Mouse (Mus musculus): ENCODE measurements around the gene Gfer. TPM values are rescaled to one million over a fixed set of nuclear protein-coding genes. Genes with fewer than 3 reads are reported as not detected.

Gene Gfer
- polyA plus RNA-seq, 1 experiment, result 47.7 TPM

DNA sequence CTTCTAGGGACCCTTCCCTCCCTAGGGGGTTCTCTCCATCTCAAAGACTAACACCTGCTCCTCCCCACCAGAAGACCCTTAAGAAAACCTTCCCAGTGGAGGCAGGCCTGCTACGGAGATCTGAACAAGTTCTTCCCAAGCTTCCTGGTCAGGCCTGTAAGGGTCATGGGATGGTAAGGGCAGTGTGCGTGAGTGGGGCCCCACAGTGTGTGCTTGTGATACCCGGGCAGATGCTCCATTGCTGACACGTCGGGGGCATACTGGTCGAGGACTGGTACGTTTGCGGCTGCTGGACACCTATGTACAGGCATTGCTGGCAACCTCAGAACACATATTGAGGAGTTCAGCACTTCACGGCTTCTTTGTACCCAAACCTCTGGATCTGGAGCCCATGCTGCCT lies 2.8 kb upstream of the Gfer start:
- Histone ChIP-seq H3K36me3 (ENCODE audit: control insufficient read depth, insufficient read depth) (peaks cover 9% of the 10 kb centered on the region), H3K79me2 (ENCODE audit: control insufficient read depth, insufficient read depth) (peaks cover 5% of the 10 kb centered on the region), H3K4me3 (no peak overlapping the region), H3ac (ENCODE audit: control insufficient read depth, insufficient read length) (no peak overlapping the region), H3K4me2 (ENCODE audit: low read depth) (no peak overlapping the region), H3K27me3 (ENCODE audit: control insufficient read depth, insufficient read depth, insufficient read length) (no peaks in the 10 kb centered on the region)
- TF ChIP-seq E2F4 (IDR thresholded peaks at IDR 0.05; ENCODE audit: insufficient read depth), result no peak
- TF ChIP-seq POLR2AphosphoS2 (IDR thresholded peaks at IDR 0.05; ENCODE audit: insufficient read length, low read depth), result peak; percentile 77

- no peak overlapping the region for H3K4me2 ChIP-seq (ENCODE audit: low read depth)
These were observed 2.0 kb upstream of the Gfer start for GRCm38 (mm10) chr17:24697985-24698384.

GRCm38 (mm10) chr17:24695326-24696010 lies 488 bp downstream of the Gfer start:
- H3K79me2 ChIP-seq (ENCODE audit: control insufficient read depth, insufficient read depth), result peaks cover 5% of the 10 kb centered on the region
- H3K4me3 ChIP-seq, result peak overlapping the region; percentile 45
- peak overlapping the region; percentile 58 for H3K4me2 ChIP-seq (ENCODE audit: low read depth)
- H3K27me3 ChIP-seq (ENCODE audit: control insufficient read depth, insufficient read depth, insufficient read length), result no peaks in the 10 kb centered on the region
- H3K36me3 ChIP-seq (ENCODE audit: control insufficient read depth, insufficient read depth), result no peaks in the 10 kb centered on the region
- peak overlapping the region; percentile 50 for H3ac ChIP-seq (ENCODE audit: control insufficient read depth, insufficient read length)
- TF ChIP-seq TCF3 (IDR thresholded peaks at IDR 0.05; ENCODE audit: insufficient read length, low read depth) (no peak), CEBPB (IDR thresholded peaks at IDR 0.05; ENCODE audit: insufficient read depth, poor library complexity, severe bottlenecking) (no peak), SRF (IDR thresholded peaks at IDR 0.05; ENCODE audit: control insufficient read depth, insufficient read length, low read depth) (no peak), E2F4 (IDR thresholded peaks at IDR 0.05; ENCODE audit: insufficient read depth) (no peak), POLR2AphosphoS2 (IDR thresholded peaks at IDR 0.05; ENCODE audit: insufficient read length, low read depth) (no peak)

More at GRCm38 (mm10) chr17:24697985-24698384, 2.0 kb upstream of the Gfer start:
- H3K4me3 ChIP-seq, result no peak overlapping the region
- H3K79me2 ChIP-seq (ENCODE audit: control insufficient read depth, insufficient read depth), result peaks cover 5% of the 10 kb centered on the region
- no peak for TF ChIP-seq POLR2A (IDR thresholded peaks at IDR 0.05; ENCODE audit: insufficient read length, low read depth)
- no peak for TF ChIP-seq POLR2AphosphoS2 (IDR thresholded peaks at IDR 0.05; ENCODE audit: insufficient read length, low read depth)
- no peak for TF ChIP-seq SRF (IDR thresholded peaks at IDR 0.05; ENCODE audit: control insufficient read depth, insufficient read length, low read depth)
- TF ChIP-seq MYOG (IDR thresholded peaks at IDR 0.05; ENCODE audit: control insufficient read depth in 1 of 3, insufficient read depth in 1 of 3, insufficient read length in 2 of 3, low read depth in 2 of 3), result no peak
- no peak for TF ChIP-seq USF1 (IDR thresholded peaks at IDR 0.05; ENCODE audit: low read depth)
- no peak for TF ChIP-seq MYOD1 (IDR thresholded peaks at IDR 0.05; ENCODE audit: control insufficient read depth in 1 of 3, insufficient read length in 2 of 3, low read depth in 2 of 3)
- no peak for TF ChIP-seq TCF3 (IDR thresholded peaks at IDR 0.05; ENCODE audit: insufficient read length, low read depth)
- no peaks in the 10 kb centered on the region for H3K27me3 ChIP-seq (ENCODE audit: control insufficient read depth, insufficient read depth, insufficient read length)
- H3ac ChIP-seq (ENCODE audit: control insufficient read depth, insufficient read length), result no peak overlapping the region
- H3K36me3 ChIP-seq (ENCODE audit: control insufficient read depth, insufficient read depth), result peaks cover 9% of the 10 kb centered on the region

GRCm38 (mm10) chr17:24692385-24692784 lies 3.6 kb downstream of the Gfer start:
- Histone ChIP-seq H3K27me3 (ENCODE audit: control insufficient read depth, insufficient read depth, insufficient read length) (no peaks in the 10 kb centered on the region), H3K4me2 (ENCODE audit: low read depth) (no peak overlapping the region), H3K79me2 (ENCODE audit: control insufficient read depth, insufficient read depth) (peaks cover 5% of the 10 kb centered on the region), H3ac (ENCODE audit: control insufficient read depth, insufficient read length) (no peak overlapping the region), H3K36me3 (ENCODE audit: control insufficient read depth, insufficient read depth) (no peaks in the 10 kb centered on the region), H3K4me3 (no peak overlapping the region)
- no peak for TF ChIP-seq MYOG (IDR thresholded peaks at IDR 0.05; ENCODE audit: control insufficient read depth in 1 of 3, insufficient read depth in 1 of 3, insufficient read length in 2 of 3, low read depth in 2 of 3)
- TF ChIP-seq CEBPB (IDR thresholded peaks at IDR 0.05; ENCODE audit: insufficient read depth, poor library complexity, severe bottlenecking), result no peak
- no peak for TF ChIP-seq TCF3 (IDR thresholded peaks at IDR 0.05; ENCODE audit: insufficient read length, low read depth)
- TF ChIP-seq E2F4 (IDR thresholded peaks at IDR 0.05; ENCODE audit: insufficient read depth), result no peak
- TF ChIP-seq USF1 (IDR thresholded peaks at IDR 0.05; ENCODE audit: low read depth), result no peak
- no peak for TF ChIP-seq TCF12 (IDR thresholded peaks at IDR 0.05; ENCODE audit: insufficient read depth, poor library complexity, severe bottlenecking)
- TF ChIP-seq REST (IDR thresholded peaks at IDR 0.05; ENCODE audit: insufficient read depth, insufficient read length), result no peak
- TF ChIP-seq POLR2A (IDR thresholded peaks at IDR 0.05; ENCODE audit: insufficient read length, low read depth), result no peak
- TF ChIP-seq MAX (IDR thresholded peaks at IDR 0.05; ENCODE audit: low read depth), result no peak

DNA sequence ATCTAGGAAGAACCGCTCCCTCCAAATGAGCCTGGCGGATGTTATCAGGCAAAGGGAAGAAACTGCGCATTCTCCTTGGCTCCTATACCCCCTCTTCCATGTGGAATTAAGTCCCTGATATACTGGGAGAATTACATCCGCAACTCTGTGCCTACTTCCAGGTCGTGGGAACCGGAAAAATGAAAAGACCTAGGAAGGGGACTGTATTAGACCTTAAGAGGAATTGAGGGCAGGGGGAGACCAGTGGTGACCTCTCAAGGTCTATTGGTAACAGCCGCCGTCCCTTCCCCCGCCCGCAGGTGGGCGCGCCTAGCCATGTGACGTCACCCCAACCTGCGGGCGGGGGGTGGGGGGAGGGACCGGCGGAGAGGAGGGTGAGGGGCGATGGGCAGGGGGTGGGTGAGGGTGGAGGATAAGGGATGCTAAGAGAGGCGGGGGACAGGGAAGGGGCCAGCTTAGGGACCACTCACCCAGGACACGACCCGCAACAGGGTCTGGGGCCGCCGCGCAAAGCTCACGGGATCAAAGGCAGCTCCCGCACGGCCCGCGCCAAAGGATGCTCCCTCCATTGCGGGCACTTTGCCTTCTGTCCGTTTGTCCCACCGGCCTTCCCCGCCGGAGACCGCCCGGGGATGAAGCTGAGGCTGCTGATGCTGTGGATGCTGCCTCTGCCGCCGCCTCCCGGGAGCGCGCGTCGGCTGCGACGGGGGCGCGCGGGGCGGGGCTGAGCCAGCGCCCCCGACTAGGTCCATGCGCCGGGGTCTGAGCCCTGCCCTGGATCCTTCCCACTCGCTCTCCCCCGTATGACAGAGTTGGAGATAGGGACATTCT lies 6.5 kb downstream of the Gfer start, which contains the start of gene Syngr3:
Gene Syngr3, minus strand, starts transcription at position 705 of the 831 bp plus-strand sequence.
- Histone ChIP-seq H3K79me2 (ENCODE audit: control insufficient read depth, insufficient read depth) (no peaks in the 10 kb centered on the region), H3K4me3 (peak within 1 kb of the TSS; percentile 14), H3K4me2 (ENCODE audit: low read depth) (peak within 1 kb of the TSS; percentile 64), H3K27me3 (ENCODE audit: control insufficient read depth, insufficient read depth, insufficient read length) (no peaks in the 10 kb centered on the region), H3ac (ENCODE audit: control insufficient read depth, insufficient read length) (no peak within 1 kb of the TSS), H3K36me3 (ENCODE audit: control insufficient read depth, insufficient read depth) (no peaks in the 10 kb centered on the region)
- TF ChIP-seq SRF (IDR thresholded peaks at IDR 0.05; ENCODE audit: control insufficient read depth, insufficient read length, low read depth) (no peak), TCF3 (IDR thresholded peaks at IDR 0.05; ENCODE audit: insufficient read length, low read depth) (no peak), MYOG (IDR thresholded peaks at IDR 0.05; ENCODE audit: control insufficient read depth in 1 of 3, insufficient read depth in 1 of 3, insufficient read length in 2 of 3, low read depth in 2 of 3) (no peak), MAX (IDR thresholded peaks at IDR 0.05; ENCODE audit: low read depth) (no peak), E2F4 (IDR thresholded peaks at IDR 0.05; ENCODE audit: insufficient read depth) (no peak), USF1 (IDR thresholded peaks at IDR 0.05; ENCODE audit: low read depth) (no peak), POLR2A (IDR thresholded peaks at IDR 0.05; ENCODE audit: insufficient read length, low read depth) (no peak), MYOD1 (IDR thresholded peaks at IDR 0.05; ENCODE audit: control insufficient read depth in 1 of 3, insufficient read length in 2 of 3, low read depth in 2 of 3) (no peak), REST (IDR thresholded peaks at IDR 0.05; ENCODE audit: insufficient read depth, insufficient read length) (no peak), POLR2AphosphoS2 (IDR thresholded peaks at IDR 0.05; ENCODE audit: insufficient read length, low read depth) (no peak), CEBPB (IDR thresholded peaks at IDR 0.05; ENCODE audit: insufficient read depth, poor library complexity, severe bottlenecking) (no peak), TCF12 (IDR thresholded peaks at IDR 0.05; ENCODE audit: insufficient read depth, poor library complexity, severe bottlenecking) (no peak)

Data from myocyte (in vitro differentiated cells).